Mouse (Mus musculus) stomach, postnatal 0 days (tissue): Measurements from ENCODE around the gene Rbms3.

ENCODE experiments used
- CTCF ChIP-seq: IDR thresholded peaks from 2 replicates; pipeline ENCODE4 v1.5.1; 2016; ENCODE audit warnings: antibody characterized with exemption, low read depth, mild to moderate bottlenecking, moderate library complexity
- EP300 ChIP-seq: optimal IDR thresholded peaks from 2 replicates; pipeline ENCODE3; 2016; ENCODE audit warnings: antibody characterized with exemption

- TF ChIP-seq EP300 (no peak), CTCF (peak; percentile 41)
These were observed 891.9 kb downstream of the Rbms3 start for GRCm38 (mm10) chr9:116737786-116738185.
